Mouse (Mus musculus): ENCODE measurements around the gene Gm20388.

DNA sequence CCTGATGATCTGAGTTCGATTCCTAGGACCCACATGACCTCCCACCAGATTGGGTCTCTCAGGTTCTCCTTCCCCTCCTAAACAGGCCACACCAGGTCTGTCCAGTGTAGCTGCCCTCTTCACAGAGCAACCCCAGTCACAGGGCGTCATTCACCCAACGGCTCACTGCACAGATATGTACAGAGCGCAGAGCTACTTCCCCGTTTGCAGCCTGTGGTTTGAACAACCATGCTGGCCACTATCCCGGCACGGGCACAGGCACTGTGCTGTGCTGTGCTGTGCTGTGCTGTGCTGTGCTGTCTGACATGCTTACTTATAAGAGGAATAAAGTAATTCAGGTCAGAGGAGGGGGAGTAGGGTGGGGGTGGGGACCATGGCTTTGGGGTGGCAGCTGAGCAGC lies 105.8 kb downstream of the Gm20388 start:
- TF ChIP-seq POLR2A (IDR thresholded peaks at IDR 0.05; ENCODE audit: insufficient read depth, low read length), result no peak
- TF ChIP-seq CTCF (IDR thresholded peaks at IDR 0.05; ENCODE audit: low read depth, low read length), result no peak

All from ES-Bruce4 (cell line).